Mouse (Mus musculus): ENCODE measurements at regions not wholly inside any gene's neighbourhood (a gene's known extent, or its start where the extent isn't known, plus 50 kb on each side); places are given as distances from the start of the nearest gene placed in this dataset.
"Not testable (repeated sequence)": the region's sequence is repeated elsewhere in the genome, so short reads cannot be mapped to it uniquely, and the experiment has no call there.

DNA sequence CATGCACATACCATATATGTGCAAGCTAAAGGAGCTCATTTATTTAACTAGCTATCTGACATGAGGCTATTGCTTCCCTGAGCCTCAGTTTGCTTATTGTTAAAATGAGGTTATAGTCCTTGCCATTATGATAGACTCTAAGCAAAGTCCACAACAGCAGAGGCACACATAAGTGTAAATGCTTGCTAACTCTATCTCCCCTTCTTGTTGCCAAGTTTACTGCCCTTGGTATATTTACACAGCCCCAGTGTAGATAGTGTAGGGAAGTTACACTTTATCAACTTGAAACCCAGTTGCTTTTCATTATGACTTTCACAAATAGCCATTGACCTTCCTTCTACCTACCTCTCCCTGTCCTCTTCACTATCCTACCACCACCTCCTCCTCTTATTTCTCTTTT, 782.6 kb upstream of the Agtr1b start:
- DNase-seq (ENCODE audit: low spot score) = no peak

DNA sequence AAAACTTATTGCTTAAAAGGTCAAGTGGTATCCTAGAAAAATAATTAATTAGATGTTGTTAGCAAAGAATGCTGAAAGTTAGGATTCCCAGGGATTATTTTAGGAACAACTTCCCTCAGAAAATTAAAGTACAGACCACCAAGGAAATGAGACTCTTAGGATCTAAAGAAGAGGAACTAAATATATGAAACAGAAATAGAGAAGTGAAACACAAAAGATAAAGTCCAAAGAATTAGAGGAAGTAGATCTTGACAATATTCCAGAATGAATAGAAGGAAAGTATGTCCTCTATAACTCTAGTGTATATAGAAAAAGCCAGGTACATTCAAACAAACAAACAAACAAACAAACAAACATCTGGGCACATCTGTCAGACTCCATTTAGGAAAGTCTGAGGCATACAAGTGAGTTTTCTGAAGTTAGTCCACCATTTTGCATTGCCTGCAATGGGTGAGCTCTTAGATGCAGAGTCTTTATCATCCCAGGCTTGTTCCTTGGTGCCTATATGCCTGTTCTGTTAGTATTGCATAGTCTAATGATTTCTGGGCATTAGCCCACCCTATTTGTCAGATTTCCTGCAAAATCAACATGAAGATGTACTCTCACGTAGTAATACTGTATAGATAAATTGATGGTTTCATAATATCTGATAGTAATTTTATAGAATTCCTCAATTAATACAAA, 762.0 kb upstream of the Agtr1b start:
- DNase-seq (ENCODE audit: low spot score) = no peak

DNA sequence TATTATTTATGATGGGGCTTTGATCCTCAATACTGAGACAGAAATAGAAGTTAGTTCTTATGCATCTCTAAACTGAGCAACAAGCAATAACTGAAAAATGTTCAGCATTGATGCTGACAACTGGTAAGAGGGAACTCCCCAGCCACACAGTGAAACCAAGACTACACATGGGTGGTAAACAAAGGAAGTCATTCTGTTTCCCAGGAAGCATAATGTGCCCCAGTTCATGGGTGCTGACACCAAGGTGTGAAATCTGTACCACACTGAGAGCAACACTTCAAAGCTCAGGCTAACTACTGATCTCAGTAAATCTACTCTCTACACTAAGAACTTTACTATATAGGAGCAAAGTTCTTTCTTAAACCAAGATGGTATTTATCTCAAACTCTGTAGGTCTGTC, 759.2 kb upstream of the Agtr1b start:
- no peak for DNase-seq (ENCODE audit: low spot score)

DNA sequence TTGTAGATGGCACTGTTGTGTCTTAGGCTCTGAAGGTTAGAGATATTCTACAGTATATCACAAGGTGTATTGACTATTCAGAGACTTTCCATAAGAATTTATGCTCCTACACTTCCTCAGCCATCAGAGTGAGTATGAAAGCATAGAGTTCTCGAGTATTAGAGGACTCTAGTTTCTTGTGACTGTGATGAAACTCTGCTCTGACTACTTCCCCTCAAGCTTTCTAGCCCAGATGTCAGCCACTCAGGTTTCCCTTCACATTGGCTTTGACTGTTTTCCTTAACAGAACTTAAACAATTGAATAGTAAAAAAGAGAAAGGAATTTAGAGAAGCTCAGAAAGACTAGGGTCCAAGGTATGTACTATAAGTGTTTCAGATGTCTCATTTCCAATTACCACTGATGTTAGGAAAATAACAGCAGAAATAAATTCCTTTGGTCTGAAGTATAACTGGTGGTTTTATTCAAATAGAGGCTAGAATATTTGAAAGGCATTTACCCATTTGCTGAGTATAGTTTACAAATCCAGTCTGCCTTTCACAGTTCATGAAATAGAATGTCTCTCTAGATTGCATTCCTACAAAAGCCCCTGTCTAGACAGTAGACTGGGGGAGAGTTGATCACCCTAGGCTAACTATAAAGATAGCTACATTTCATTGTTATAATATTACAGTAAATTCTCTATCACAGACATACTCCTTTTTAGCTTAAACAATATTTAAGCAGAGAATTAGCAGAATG, 751.4 kb upstream of the Agtr1b start:
- no peak for DNase-seq (ENCODE audit: low spot score)

DNA sequence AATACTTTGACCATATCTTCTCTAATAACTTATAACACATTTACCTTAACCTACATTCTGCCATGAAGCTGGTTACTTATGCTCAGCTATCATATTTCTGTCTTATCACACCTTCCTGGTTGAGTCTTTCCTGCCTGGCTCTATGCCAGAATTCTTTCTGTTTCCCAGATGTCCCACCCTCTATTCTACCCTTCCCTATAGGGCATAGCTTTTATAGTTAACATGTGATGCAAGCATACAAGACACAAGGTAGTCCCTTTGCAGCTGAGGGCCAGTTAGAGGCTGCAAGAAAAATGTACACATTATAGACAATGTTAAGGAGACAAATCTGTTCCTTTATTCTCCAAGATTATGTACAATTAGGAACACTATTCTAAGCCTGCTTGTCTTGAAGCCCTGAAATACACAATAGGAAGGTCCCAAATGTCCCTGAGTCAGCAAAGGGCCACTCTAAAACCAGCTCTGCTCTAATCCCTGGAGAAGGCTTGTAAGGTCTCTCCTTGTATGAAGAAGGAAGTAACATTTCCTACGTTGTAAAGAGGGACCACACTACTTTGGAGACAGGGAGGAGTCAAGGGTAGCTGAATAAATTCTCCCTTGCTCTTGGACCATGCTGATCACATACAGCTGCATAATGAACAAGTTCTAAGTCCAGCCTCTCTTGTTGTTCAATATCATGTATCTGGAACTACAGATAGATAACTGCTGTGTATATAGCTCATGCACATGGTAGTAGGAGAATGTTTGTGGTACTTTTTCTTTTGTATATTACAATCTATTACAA, 745.0 kb upstream of the Agtr1b start:
- no peak for DNase-seq (ENCODE audit: low spot score)

DNA sequence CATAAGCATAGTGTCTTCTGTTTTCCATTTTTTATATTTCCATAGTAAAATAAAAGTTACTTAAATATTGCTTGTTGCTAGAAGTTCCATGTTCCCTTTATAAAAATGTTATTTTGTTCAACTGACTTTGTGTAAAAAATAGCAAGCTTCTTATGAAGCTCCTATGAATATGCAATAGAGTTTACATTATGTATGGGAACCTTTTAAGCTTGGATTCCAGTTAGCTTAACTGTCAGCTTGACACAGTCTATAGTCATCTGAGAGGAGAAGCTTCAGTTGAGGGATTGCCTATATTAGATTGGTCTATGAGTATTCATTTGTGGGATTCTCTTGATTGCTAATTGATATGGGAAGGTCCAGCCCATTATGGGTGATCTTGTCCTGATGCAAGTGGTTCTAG, 723.2 kb upstream of the Agtr1b start:
- no peak for DNase-seq (ENCODE audit: low spot score)

DNA sequence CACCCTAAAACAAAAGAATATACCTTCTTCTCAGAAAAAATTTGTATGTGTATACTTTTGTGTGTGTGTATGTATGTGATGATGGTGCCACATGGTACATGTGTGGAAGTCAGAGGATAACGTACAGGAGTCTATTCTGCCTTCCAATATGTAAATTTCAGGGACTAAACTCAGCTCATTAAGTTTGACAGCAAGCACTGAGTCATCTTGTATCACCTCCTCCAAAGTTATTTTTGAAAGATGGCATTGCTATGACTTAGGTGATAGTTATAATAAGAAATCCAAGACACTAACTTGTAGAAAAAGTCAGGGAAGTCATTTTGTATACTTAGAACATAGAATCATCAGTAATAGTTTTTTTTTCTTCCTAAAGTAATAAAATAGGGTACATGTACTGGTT, 719.4 kb upstream of the Agtr1b start:
- no peak for DNase-seq (ENCODE audit: low spot score)

DNA sequence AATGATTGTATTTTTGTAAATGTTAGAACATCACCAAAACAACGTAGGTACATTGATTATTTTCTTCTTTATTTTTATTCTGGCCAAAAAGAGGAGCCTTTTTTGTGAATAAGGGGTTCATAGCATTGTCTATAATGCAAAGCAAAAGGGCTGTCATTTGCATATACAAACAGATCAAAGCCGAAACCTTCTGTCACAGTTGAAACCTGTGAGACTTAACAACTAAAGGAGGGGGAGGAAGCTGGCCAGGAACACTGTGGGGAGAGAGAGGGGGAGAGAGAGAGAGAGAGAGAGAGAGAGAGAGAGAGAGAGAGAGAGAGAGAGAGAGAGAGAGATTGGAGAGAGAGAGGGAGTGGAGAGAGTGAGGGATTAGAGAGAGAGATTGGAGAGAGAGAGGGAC, 710.6 kb upstream of the Agtr1b start:
- DNase-seq (ENCODE audit: low spot score) = no peak

DNA sequence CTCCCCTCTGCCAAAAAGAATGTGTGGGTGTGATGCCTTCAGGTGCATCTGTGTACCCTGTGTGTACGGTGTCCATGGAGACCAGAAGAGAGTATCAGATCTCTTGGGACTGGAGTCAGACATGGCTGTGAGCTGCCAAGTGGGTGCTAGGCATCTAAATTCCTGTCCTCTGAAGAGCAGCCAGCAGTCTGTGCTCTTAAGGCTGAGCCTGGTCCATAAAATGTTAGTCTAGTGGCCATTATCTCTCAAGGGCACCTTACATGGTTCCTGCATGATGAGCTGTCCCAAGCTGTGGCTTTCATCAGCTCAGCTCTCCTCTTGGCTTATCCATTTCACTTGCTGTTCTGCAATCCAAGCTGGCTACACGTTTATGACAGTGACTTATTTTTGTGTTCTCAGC, 686.4 kb upstream of the Agtr1b start:
- DNase-seq (ENCODE audit: low spot score) = not testable (repeated sequence)

DNA sequence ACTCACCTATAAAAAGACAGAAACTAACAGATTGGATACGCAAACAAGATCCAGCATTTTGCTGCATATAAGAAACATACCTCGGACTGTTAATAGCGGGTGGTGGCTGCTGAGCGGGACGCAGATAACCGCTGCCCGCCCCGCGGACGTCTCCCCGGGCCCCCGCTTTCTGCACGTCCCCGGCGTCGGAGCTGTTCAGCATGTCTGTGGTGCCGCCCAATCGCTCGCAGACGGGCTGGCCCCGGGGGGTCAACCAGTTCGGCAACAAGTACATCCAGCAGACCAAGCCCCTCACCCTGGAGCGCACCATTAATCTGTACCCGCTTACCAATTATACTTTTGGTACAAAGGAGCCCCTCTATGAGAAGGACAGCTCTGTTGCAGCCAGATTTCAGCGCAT, 682.4 kb upstream of the Agtr1b start:
- not testable (repeated sequence) for DNase-seq (ENCODE audit: low spot score)

DNA sequence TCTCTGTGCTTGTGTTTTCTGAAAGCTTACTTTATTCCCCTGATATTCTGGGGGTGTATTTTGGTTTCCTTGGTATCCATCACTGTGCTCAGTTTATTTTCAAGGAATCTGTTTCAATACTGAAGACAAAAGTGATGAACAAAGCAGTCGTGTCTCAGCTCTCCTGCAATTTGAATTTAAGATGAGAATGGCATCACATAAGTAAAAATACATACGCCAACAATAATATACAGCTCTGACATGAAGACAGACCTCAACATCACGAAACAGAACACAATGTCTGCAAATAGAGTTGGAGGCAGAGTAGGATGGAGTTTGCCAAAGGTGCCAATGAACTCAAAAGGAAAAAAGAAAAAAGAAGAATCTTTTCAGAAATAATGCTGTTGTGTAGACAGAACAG, 679.0 kb upstream of the Agtr1b start:
- no peak for DNase-seq (ENCODE audit: low spot score)

DNA sequence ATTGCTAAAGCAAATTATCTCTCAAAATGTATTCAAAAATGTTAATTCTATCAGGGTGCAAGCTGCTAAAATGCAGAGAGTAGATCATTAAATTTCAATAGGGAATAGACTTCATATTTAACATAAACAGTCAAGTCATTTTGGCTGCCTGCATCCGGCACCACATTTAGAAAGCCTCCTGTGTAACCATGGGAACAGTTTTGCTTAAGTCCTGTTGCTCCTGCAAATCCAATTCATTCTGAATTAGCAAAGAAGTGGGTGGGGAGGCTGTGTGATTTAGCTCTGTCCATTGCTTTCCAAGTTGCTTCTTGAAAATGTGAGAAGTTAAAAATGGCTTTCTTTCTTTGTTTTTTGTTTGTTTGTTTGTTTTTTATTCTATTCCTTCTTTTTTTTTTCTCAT, 658.9 kb upstream of the Agtr1b start:
- no peak for DNase-seq (ENCODE audit: low spot score)

DNA sequence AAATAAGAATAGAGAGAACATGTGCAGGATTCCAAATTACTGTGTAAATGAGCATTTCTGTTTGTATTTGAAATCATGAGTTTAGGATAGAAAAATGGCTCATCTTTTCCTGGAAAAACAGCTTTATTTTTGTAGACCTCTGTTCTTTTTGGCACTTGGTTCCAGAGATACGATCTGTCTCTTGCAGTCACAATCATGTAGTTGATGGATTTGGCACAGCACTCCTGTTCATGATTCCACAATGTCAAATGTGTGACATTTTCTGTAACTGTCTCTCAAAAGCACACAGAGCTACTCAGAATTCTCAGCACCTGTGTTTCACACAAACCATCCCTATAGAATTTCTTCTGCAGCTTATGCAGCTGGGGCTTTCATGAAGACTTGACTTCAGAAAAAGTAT, 654.0 kb upstream of the Agtr1b start:
- no peak for DNase-seq (ENCODE audit: low spot score)

DNA sequence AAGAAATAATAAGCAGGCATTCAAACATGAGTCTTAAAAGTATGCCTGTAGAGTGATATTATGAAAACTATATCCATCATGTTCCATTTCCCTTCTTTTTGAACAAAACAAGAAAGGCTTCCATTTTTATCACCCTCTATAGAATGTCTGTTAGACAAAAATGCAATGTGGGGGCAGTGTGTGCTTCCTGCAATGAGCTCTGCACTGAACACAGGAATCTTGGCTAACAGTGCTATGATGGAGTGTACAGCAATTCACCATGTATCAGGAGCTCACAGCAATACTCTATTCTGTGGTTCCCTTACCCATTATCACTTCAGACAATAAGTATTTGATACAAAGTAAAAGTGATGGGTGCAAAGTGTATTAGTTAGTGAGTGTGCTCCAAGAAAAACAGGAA, 653.3 kb upstream of the Agtr1b start:
- no peak for DNase-seq (ENCODE audit: low spot score)

DNA sequence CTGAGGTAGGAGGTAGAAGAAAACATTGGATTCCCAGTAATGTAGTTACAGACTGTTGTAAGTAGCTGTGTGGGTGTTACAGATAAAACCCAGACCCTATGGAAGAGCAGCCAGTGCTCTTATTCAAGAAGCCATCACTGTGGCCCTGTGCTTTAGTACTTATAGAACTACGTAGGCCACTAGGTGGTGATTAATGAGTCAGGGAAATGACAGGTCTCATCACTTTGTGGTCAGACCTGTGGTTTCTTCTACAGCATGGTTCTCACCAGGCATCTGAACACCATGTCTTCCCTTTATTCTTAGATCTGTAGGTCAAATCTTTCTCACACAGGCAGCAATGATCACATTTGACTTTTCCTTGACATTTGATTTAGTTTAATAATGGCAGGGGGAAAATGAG, 642.7 kb upstream of the Agtr1b start:
- DNase-seq (ENCODE audit: low spot score) = no peak

DNA sequence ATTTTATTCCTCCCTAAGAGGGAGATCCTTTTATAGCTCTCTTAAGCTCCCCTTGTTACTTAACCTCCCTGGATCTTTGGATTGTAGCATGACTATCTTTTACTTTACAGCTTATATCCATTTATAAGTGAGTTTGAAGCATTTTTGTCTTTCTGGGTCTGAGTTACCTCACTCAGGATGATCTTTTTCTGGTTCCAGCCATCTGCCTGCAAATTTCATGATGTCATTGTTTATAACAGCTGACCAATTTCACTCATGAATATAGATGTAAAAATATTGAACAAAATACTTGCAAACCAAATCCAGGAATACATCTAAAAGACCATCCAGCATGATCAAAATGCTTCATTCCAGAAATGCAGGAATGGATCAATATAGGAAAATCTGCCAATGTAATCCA, 631.3 kb upstream of the Agtr1b start:
- no peak for DNase-seq (ENCODE audit: low spot score)

DNA sequence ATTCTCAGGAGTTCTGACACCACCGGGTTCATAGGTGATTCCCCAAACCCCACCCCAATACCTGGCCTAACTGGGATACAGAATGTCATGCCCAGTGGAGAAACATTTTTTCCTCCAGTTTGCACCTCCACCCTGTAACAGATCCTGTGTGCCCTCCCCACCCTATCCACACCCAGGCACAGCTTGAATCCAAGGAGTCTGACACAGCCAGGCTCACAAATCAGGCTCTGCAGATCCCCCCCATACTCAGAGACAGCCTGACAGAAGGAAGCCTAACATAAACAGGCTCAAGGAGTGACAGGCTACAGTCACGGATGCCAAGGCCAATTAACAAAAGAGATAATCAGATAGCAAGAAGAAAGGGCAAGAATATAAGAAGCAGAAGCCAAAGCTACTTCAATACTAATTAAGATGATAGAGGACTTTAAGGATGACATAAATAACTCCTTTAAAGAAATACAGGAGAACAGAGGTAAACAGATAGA, 622.6 kb upstream of the Agtr1b start:
- no peak for DNase-seq (ENCODE audit: low spot score)

DNA sequence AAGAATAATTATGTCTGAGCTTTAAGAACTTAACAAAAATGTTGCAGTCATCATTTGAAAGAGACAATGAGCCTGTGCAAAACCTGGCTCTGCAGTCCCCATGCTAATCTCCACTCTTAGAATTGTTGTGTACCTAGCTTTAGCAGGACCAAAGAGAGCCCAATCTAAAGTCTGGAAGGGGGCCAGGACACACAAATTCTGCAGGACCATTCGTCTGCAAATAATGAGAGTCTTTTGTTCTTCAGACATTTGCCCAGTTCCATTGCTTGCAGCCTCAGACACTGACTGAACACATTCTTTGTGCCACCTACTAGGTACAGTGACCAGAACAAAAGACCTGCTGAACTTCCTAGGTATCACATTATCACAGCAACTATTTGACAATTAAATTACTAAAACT, 620.0 kb upstream of the Agtr1b start:
- no peak for DNase-seq (ENCODE audit: low spot score)

DNA sequence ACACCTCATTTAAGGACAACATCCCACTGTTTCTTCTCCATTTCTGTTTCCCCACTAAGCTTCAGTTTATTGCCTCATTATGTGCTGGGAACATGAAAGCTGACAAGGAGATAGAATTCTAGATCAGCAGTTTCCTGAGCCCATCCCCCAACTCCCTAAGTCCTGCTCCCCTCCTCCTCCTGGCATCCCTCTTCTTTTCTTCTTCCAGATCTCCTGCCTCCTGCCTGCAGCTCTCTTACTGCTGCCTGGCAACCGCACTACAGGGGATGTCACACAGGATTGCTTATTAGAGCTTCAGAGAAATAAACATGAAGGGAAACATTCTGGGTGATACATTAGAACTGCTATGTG, 619.4 kb upstream of the Agtr1b start:
- DNase-seq (ENCODE audit: low spot score) = no peak

DNA sequence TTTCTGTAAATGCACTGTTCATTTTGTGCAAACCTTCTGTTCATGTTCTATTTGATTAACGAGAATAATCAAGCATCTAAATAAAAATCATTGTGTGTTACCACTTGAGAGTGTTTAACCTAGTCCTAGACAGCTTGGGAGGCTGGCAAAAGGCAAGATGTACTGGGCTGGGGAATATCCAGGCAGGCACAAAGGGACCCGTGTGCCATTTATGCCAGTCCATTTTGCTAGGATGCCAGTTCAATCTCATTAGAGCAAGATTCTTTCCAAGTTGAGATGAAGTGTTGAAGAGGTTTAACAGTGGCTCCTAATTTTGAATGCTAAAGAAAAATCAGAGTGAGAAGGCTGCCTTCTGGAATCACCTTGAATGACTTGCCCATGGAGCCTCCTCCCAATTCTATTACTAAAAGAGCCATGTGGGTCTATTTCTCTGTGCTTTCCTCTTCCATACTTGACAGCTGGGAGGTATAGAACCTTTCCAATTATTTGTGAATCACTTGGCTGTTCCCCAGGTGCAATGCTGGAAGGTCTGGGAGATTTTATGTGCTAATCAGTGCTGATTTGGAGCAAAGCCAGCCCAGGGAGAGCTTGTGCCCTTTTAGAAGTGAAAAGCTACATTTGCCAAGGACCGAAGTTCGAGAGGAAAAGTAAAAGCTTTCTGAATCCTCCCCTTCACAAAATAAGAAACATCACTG, 618.9 kb upstream of the Agtr1b start:
- peak; percentile 9 for DNase-seq (ENCODE audit: low spot score)

DNA sequence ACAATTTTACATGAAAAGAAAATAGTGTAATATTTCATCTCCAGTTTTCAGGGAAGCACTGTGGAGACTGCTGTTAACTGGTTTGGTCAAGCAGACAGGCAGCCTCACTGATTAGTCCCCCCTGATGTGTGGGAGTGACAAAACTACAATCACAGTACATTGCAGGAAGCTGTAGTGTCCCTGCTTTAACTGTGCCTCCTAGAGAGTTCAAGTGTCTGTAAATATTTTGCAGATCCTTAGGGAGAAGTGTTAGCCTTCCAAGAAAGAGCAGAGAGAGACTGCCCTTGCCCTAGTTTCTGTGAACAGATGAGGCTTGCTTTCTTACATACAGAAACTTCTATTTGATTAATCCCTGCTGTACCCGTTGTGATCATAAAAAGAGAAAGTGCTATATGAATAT, 617.2 kb upstream of the Agtr1b start:
- no peak for DNase-seq (ENCODE audit: low spot score)

DNA sequence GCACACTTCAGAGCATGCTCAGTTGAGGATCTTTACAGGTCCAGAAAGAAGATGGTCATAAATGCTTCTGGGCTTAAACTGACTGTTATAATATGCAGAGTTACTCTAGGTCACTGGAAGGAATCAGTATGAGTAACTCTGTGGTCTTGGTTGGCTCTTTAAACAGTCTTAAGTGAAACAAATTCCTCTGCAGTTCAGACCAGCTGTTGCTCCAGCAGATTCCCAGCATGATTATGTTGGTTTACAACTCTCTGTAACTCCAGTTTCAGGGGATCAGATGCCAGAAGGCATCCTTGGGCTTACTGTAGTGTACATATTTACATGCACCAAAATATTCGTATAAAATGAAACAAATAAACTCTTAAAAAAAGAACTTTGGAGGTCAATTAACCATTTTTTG, 606.1 kb upstream of the Agtr1b start:
- no peak for DNase-seq (ENCODE audit: low spot score)
